Mouse (Mus musculus) lung, postnatal 0 days (tissue): Measurements from ENCODE around the gene Smcp. TPM values are rescaled to one million over a fixed set of nuclear protein-coding genes. Genes with fewer than 3 reads are reported as not detected.

ENCODE experiments used
- ATAC-seq: fragments of 200-750 bp; cut with Nextera tagmentation; 2 replicates; pipeline ENCODE4 v1.8.0; 2017; ENCODE audit warnings: moderate library complexity
- DNase-seq: peaks from one replicate; pipeline ENCODE4 v3.0.0-alpha.2; 2016; ENCODE audit warnings: low spot score
- H3K27ac ChIP-seq: fragments of 300-500 bp; sonication (generic); 2 replicates; pipeline ENCODE4 v1.5.1; 2014; ENCODE audit warnings: antibody characterized with exemption, mild to moderate bottlenecking, low read length, mixed read lengths
- H3K27me3 ChIP-seq: fragments of 300-500 bp; sonication (generic); replicated peaks from 2 replicates; pipeline ENCODE4 v1.6.1; 2014; ENCODE audit warnings: low read length, mixed read lengths; ENCODE audit not compliant: insufficient read depth
- H3K36me3 ChIP-seq: fragments of 300-500 bp; sonication (generic); 2 replicates; pipeline ENCODE4 v1.6.1; 2014; ENCODE audit warnings: low read length, mixed read lengths; ENCODE audit not compliant: insufficient read depth
- H3K4me1 ChIP-seq: fragments of 300-500 bp; sonication (generic); 2 replicates; pipeline ENCODE4 v1.6.1; 2014; ENCODE audit warnings: antibody characterized with exemption, low read depth, low read length, mixed read lengths; ENCODE audit not compliant: insufficient read depth
- H3K4me2 ChIP-seq: fragments of 300-500 bp; sonication (generic); replicated peaks from 2 replicates; pipeline ENCODE4 v1.6.1; 2014; ENCODE audit warnings: low read depth, mild to moderate bottlenecking, low read length, moderate library complexity, mixed read lengths
- H3K4me3 ChIP-seq: fragments of 300-500 bp; sonication (generic); 2 replicates; pipeline ENCODE4 v1.5.1; 2014; ENCODE audit warnings: low read depth, low read length
- H3K9ac ChIP-seq: fragments of 300-500 bp; sonication (generic); replicated peaks from 2 replicates; pipeline ENCODE4 v1.6.1; 2014; ENCODE audit warnings: low read depth, mild to moderate bottlenecking
- H3K9me3 ChIP-seq: fragments of 300-500 bp; sonication (generic); 2 replicates; pipeline ENCODE4 v1.6.1; 2016; ENCODE audit warnings: low read length, mixed read lengths
- CTCF ChIP-seq: IDR thresholded peaks from 2 replicates; pipeline ENCODE4 v1.5.1; 2016; ENCODE audit warnings: antibody characterized with exemption, mild to moderate bottlenecking
- EP300 ChIP-seq: IDR thresholded peaks from 2 replicates; pipeline ENCODE4 v1.6.1; 2016; ENCODE audit warnings: antibody characterized with exemption, mild to moderate bottlenecking, control low read depth
- WGBS: fragments of 180-500 bp; shearing (Covaris S2); extraction: QIAGEN DNeasy Blood & Tissue Kit; methylation state at CpG from one replicate; pipeline ENCODE4 v1.1.7; 2014; 5-methylcytosine and 5-hydroxymethylcytosine counted together
- polyA plus RNA-seq: library from polyadenylated mRNA; unstranded; fragments of >200 nt; fragmentation: Nextera tagmentation; extraction: Ambion mirVana; gene quantifications from 2 replicates; pipeline ENCODE4 v1.2.1, GENCODE M21; 2015

Gene Smcp
- polyA plus RNA-seq, 1 experiment from 2014 or later: not detected

- peak; percentile 20 for DNase-seq
- Histone ChIP-seq H3K27ac (no peak overlapping the region), H3K27me3 (no peaks in the 10 kb centered on the region), H3K36me3 (no peaks in the 10 kb centered on the region), H3K4me3 (no peak overlapping the region), H3K4me1 (no peaks in the 10 kb centered on the region), H3K9me3 (no peaks in the 10 kb centered on the region), H3K4me2 (no peak overlapping the region), H3K9ac (no peak overlapping the region)
- TF ChIP-seq EP300 (no peak), CTCF (peak; percentile 56)
- ATAC-seq: no peak
These were observed 23.4 kb downstream of the Smcp start for GRCm38 (mm10) chr3:92565418-92565817.

DNA sequence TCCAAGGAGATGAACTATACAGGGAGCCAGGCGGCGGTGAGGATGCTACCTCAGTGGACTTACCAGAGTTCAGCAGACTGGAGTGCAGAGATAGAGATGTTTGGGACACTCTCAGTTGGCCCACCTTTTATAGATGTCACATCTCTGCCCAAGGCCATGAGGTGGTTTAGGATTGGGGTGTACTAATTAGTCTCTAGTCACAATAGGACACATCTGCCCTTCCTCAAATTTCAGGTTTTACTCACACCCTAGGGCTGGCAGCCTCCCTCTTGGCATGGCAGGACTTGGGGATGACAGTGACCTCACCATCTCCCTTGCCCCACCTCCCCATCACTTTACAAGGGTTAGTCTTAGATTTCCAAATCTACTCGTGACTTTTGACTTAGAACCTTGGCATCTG is 54.4 kb downstream of the Smcp start, which contains the start of gene 2310046K23Rik:
Gene 2310046K23Rik, minus strand, starts transcription at position 101 of the 400 bp plus-strand sequence.
- H3K27ac ChIP-seq: no peak within 1 kb of the TSS
- no peak for TF ChIP-seq CTCF
- TF ChIP-seq EP300: no peak
- H3K36me3 ChIP-seq: no peaks in the 10 kb centered on the region
- no peak within 1 kb of the TSS for H3K4me3 ChIP-seq
- H3K4me2 ChIP-seq: no peak within 1 kb of the TSS
- DNase-seq: no peak
- no peaks in the 10 kb centered on the region for H3K9me3 ChIP-seq
- H3K9ac ChIP-seq: no peak within 1 kb of the TSS
- no peaks in the 10 kb centered on the region for H3K27me3 ChIP-seq
- ATAC-seq: no peak
- 86% methylated on average over 3 of the region's 3 CpGs for WGBS
- H3K4me1 ChIP-seq: no peaks in the 10 kb centered on the region

Other genes starting within 250 kb of the Smcp start
- not detected in 2 replicates for gene Sprr2d, start 249.9 kb downstream of the Smcp start, polyA plus RNA-seq
- not detected in 2 replicates for gene Sprr2e, start 236.9 kb downstream of the Smcp start, polyA plus RNA-seq
- not detected in 2 replicates for gene Sprr2f, start 223.8 kb downstream of the Smcp start, polyA plus RNA-seq
- not detected in 2 replicates for gene Sprr2h, start 203.3 kb downstream of the Smcp start, polyA plus RNA-seq
- gene Sprr2i, start 181.0 kb downstream of the Smcp start, polyA plus RNA-seq: not detected in 2 replicates
- gene Sprr2j-ps, start 170.9 kb downstream of the Smcp start, polyA plus RNA-seq: not detected in 2 replicates
- 7.4 TPM in 2 replicates for gene Gm9774, start 159.6 kb downstream of the Smcp start, polyA plus RNA-seq
- not detected in 2 replicates for gene Sprr2k, start 156.4 kb downstream of the Smcp start, polyA plus RNA-seq
- gene Sprr1b, start 150.2 kb downstream of the Smcp start, polyA plus RNA-seq: not detected in 2 replicates
- not detected in 2 replicates for gene Sprr3, start 130.3 kb downstream of the Smcp start, polyA plus RNA-seq
- gene Sprr1a, start 103.1 kb downstream of the Smcp start, polyA plus RNA-seq: 2.0 and 2.7 TPM in 2 replicates
- not detected in 2 replicates for gene Sprr4, start 88.5 kb downstream of the Smcp start, polyA plus RNA-seq
- gene 2310046K23Rik, start 54.5 kb downstream of the Smcp start, polyA plus RNA-seq: not detected in 2 replicates
- gene Ivl, start 15.3 kb downstream of the Smcp start, polyA plus RNA-seq: 2.2 and 3.4 TPM in 2 replicates
- gene 2210017I01Rik, start 18.5 kb upstream of the Smcp start, polyA plus RNA-seq: not detected in 2 replicates
- gene Lce6a, start 32.7 kb upstream of the Smcp start, polyA plus RNA-seq: not detected in 2 replicates
- 0.27 TPM in 1 of 2 replicates, not detected in the other for gene Lce1a1, start 59.3 kb upstream of the Smcp start, polyA plus RNA-seq
- gene Lce1b, start 67.9 kb upstream of the Smcp start, polyA plus RNA-seq: not detected in 2 replicates
- not detected in 2 replicates for gene Lce1a2, start 81.3 kb upstream of the Smcp start, polyA plus RNA-seq
- gene Lce1c, start 90.2 kb upstream of the Smcp start, polyA plus RNA-seq: not detected in 2 replicates
- gene Lce1d, start 98.2 kb upstream of the Smcp start, polyA plus RNA-seq: not detected in 2 replicates
- gene Lce1e, start 120.1 kb upstream of the Smcp start, polyA plus RNA-seq: not detected in 2 replicates
- gene Lce1f, start 131.4 kb upstream of the Smcp start, polyA plus RNA-seq: not detected in 2 replicates
- gene Gm38119, start 150.1 kb upstream of the Smcp start, polyA plus RNA-seq: not detected in 2 replicates
- gene Lce1g, start 163.3 kb upstream of the Smcp start, polyA plus RNA-seq: not detected in 2 replicates
- not detected in 2 replicates for gene Lce1h, start 176.1 kb upstream of the Smcp start, polyA plus RNA-seq
- not detected in 2 replicates for gene Lce1i, start 189.9 kb upstream of the Smcp start, polyA plus RNA-seq
- gene Lce1j, start 201.5 kb upstream of the Smcp start, polyA plus RNA-seq: not detected in 2 replicates
- gene Lce1k, start 218.9 kb upstream of the Smcp start, polyA plus RNA-seq: not detected in 2 replicates
- gene Kprp, start 238.2 kb upstream of the Smcp start, polyA plus RNA-seq: not detected in 2 replicates